In the genomic region with DNA sequence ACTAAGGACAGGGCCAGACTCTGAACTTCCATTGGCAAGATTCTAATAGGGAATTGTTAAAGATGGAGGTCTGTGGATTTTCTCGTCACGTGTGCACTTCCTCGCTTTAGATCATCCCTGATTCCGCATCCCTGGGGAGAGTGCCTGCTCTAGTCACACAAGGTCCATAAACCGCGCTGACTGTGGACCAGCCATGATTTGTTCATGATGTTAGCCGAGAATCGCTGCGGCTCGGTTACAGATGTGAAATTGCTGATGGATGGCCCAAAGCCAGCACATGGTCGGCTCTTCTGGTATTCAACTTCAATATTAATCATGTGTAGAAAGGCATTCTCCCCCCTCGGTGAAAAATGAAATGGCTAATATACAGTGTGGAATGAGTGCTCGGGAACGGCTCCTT, we compare ENCODE assay signal across 27 mouse cellular contexts.
DNase-seq lines count a peak whose midpoint lies in the region; ATAC-seq and TF ChIP-seq lines count a peak whose summit lies in the region.
"Had no signal": no experiment of that assay in that cellular context is flagged by ENCODE, and none has a peak within 500 bp of the region (broad histone marks: within the 10 kb centered on the region; RNA-seq: fewer than 3 reads in every experiment).

No protein-coding gene starts in this region.

- peak; percentile 10 for DNase-seq in gastrocnemius, postnatal 14 days
- no peak for DNase-seq in gastrocnemius, postnatal 25 days
- peak; percentile 58 for DNase-seq in kidney, postnatal 10 days
- DNase-seq in kidney, adult 11 months = no peak
- peak; percentile 28 for DNase-seq in neural tube, embryonic 11.5 days (ENCODE audit: low spot score)
- no peak for DNase-seq in neural tube, embryonic 10.5 days (ENCODE audit: extremely low spot score, low spot score)
- peak; percentile 74 for DNase-seq in limb, embryonic 14.5 days (ENCODE audit: low spot score)
- DNase-seq: adrenal gland, adult 8-10 months; cerebellum, postnatal 14 days; gastrocnemius, postnatal 36 days; heart, postnatal 10 days; layer of hippocampus, postnatal 36 days; liver, embryonic 13.5 days; retina, postnatal 1 day; right cerebral cortex, postnatal 4 days; thymus, postnatal 14 days had no signal

- WGBS in neural tube, embryonic 11.5 days = 72% methylated on average over 14 of the region's 14 CpGs
- 46% methylated on average over 14 of the region's 14 CpGs for WGBS in limb, embryonic 14.5 days

- no peaks in the 10 kb centered on the region for H3K9me3 ChIP-seq in neural tube, embryonic 11.5 days (ENCODE audit: control insufficient read depth, low read length)
- H3K9me3 ChIP-seq in limb, embryonic 14.5 days (ENCODE audit: control insufficient read depth, low read length) = no peaks in the 10 kb centered on the region
- H3K9me3 ChIP-seq: heart, embryonic 10.5 days; hindbrain, embryonic 12.5 days; intestine, embryonic 15.5 days; liver, embryonic 13.5 days; lung, embryonic 15.5 days; midbrain, embryonic 13.5 days had no signal

- intact Hi-C loops in gastrocnemius, postnatal 14 days (cut with DNase I; ENCODE audit: low total_unique reads) = no loop called here

- no peaks in the 10 kb centered on the region for H3K36me3 ChIP-seq in neural tube, embryonic 11.5 days (ENCODE audit: control insufficient read depth, insufficient read depth, low read length)
- H3K36me3 ChIP-seq in limb, embryonic 14.5 days (ENCODE audit: control insufficient read depth, insufficient read depth, low read length) = no peaks in the 10 kb centered on the region
- H3K36me3 ChIP-seq: heart, embryonic 10.5 days; hindbrain, embryonic 12.5 days; intestine, embryonic 15.5 days; liver, embryonic 13.5 days; lung, embryonic 15.5 days; midbrain, embryonic 13.5 days had no signal

- no peaks in the 10 kb centered on the region for H3K4me1 ChIP-seq in neural tube, embryonic 11.5 days (ENCODE audit: control insufficient read depth, insufficient read depth, low read length)
- H3K4me1 ChIP-seq in limb, embryonic 14.5 days (ENCODE audit: control insufficient read depth, insufficient read depth, low read length) = peaks cover 12% of the 10 kb centered on the region
- H3K4me1 ChIP-seq: hindbrain, embryonic 12.5 days; intestine, embryonic 15.5 days; liver, embryonic 13.5 days; midbrain, embryonic 13.5 days had no signal

- H3K27ac ChIP-seq in neural tube, embryonic 11.5 days (ENCODE audit: low read depth, low read length) = no peak overlapping the region
- H3K27ac ChIP-seq in limb, embryonic 14.5 days (replicated peaks; ENCODE audit: low read depth, low read length) = 0 out of 2 replicates have a peak overlapping the region, but pooled peaks have one; percentile 8
- H3K27ac ChIP-seq: heart, embryonic 10.5 days; hindbrain, embryonic 12.5 days; intestine, embryonic 15.5 days; liver, embryonic 13.5 days; lung, embryonic 15.5 days; macrophage; midbrain, embryonic 13.5 days had no signal

- ATAC-seq in neural tube, embryonic 11.5 days (ENCODE audit: insufficient read depth, low FRiP score, low TSS enrichment) = no peak
- ATAC-seq in limb, embryonic 14.5 days (ENCODE audit: low FRiP score, low read depth) = peak; percentile 26; the same call in 1 of the 2 replicates
- ATAC-seq in megakaryocyte, adult 5-6 weeks (ENCODE audit: poor library complexity, severe bottlenecking) = no peak
- ATAC-seq: CD4-positive, CD25-positive, alpha-beta regulatory T cell, adult 4 months; intestine, embryonic 15.5 days; midbrain, embryonic 13.5 days; Patski had no signal

- no peak for TF ChIP-seq POLR2A in limb, embryonic 14.5 days (IDR thresholded peaks at IDR 0.05; ENCODE audit: borderline replicate concordance, extremely low read depth, insufficient read depth, insufficient read length)

- no peak overlapping the region for H3K9ac ChIP-seq in neural tube, embryonic 11.5 days (ENCODE audit: low read length)
- no peak overlapping the region for H3K9ac ChIP-seq in limb, embryonic 14.5 days (ENCODE audit: low read depth, low read length, severe bottlenecking)
- H3K9ac ChIP-seq: hindbrain, embryonic 12.5 days; intestine, embryonic 15.5 days; liver, embryonic 13.5 days; lung, embryonic 15.5 days; midbrain, embryonic 13.5 days had no signal

- no peak overlapping the region for H3K4me3 ChIP-seq in neural tube, embryonic 11.5 days (ENCODE audit: low read depth, low read length)
- H3K4me3 ChIP-seq in limb, embryonic 14.5 days (replicated peaks; ENCODE audit: low read length) = no peak overlapping the region
- H3K4me3 ChIP-seq: erythroblast, embryonic 14.5 days; heart, embryonic 10.5 days; hindbrain, embryonic 12.5 days; intestine, embryonic 15.5 days; liver, embryonic 13.5 days; lung, embryonic 15.5 days; midbrain, embryonic 13.5 days; myocyte had no signal

- no peak overlapping the region for H3K4me2 ChIP-seq in neural tube, embryonic 11.5 days (ENCODE audit: low read depth)
- H3K4me2 ChIP-seq in limb, embryonic 14.5 days (replicated peaks; ENCODE audit: low read depth, low read length, severe bottlenecking) = no peak overlapping the region
- H3K4me2 ChIP-seq: hindbrain, embryonic 12.5 days; intestine, embryonic 15.5 days; liver, embryonic 13.5 days; lung, embryonic 15.5 days; midbrain, embryonic 13.5 days had no signal

- no peaks in the 10 kb centered on the region for H3K27me3 ChIP-seq in neural tube, embryonic 11.5 days (ENCODE audit: control insufficient read depth, insufficient read depth, low read length)
- H3K27me3 ChIP-seq in limb, embryonic 14.5 days (ENCODE audit: control insufficient read depth, insufficient read depth, low read length) = peaks cover 10% of the 10 kb centered on the region; the same call in 1 of the 2 replicates
- H3K27me3 ChIP-seq: hindbrain, embryonic 12.5 days; intestine, embryonic 15.5 days; liver, embryonic 13.5 days; lung, embryonic 15.5 days; midbrain, embryonic 13.5 days; Patski had no signal

Comparison
In these comparisons a context has a peak if more than half of its experiments do, and no peak if none do; other contexts are left out.
1. DNase-seq: peak in gastrocnemius, postnatal 14 days (single experiment), kidney, postnatal 10 days (single experiment), neural tube, embryonic 11.5 days (single experiment) and limb, embryonic 14.5 days (single experiment); none in gastrocnemius, postnatal 25 days (single experiment), kidney, adult 11 months (single experiment) and neural tube, embryonic 10.5 days (single experiment).